Mouse (Mus musculus): ENCODE measurements around the gene Cnga1.
"Not testable (repeated sequence)": the region's sequence is repeated elsewhere in the genome, so short reads cannot be mapped to it uniquely, and the experiment has no call there.

Cnga1 gene

DNA sequence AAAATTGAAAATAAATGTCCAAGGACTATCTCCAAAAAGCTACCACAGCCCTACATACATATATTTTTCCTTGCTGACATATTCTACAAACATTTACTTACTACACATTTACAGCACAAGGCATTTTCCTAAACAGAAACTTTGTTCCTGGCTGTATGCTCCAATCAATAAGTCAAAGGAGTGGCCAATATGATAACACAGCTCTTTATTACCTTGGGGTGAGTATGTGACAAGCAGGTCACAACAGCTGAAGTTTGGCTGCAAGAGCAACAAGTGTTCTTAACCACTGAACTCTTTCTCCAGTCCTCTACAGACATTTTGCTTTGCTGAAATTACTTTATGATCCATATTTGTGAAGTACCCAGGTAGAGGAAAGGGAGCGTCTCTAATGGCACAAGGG is 4.0 kb downstream of the Cnga1 start:
- no peak for DNase-seq (ENCODE audit: low spot score)

- DNase-seq (ENCODE audit: low spot score): no peak
These were observed 7.5 kb downstream of the Cnga1 start for GRCm38 (mm10) chr5:72636576-72636975.

- DNase-seq (ENCODE audit: low spot score): no peak
These were observed 8.0 kb downstream of the Cnga1 start for GRCm38 (mm10) chr5:72636122-72636521.

DNA sequence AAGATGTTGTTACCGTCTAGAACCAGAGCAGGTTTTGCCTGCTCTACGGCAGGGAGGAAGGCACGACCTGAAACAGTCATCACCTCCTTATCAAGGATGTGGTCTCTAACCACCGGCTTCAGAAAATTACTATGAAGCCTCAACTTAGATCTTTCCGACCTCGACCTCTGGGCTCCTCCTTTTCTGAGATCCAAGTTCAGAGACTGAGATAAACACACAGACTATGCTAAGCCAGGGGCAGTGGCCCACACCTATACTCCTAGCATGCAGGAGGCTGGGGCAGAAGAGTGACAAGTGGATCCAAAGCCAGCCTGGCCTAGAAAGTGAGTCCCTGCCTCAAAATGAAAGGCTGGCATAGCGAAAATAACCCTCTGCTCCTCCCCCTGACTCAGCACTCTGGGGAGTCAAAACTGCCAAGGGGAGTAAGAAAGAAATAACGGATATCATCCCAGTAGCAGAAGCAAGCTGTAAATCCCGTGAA is 9.2 kb downstream of the Cnga1 start:
- no peak for DNase-seq (ENCODE audit: low spot score)

- DNase-seq (ENCODE audit: low spot score): no peak
These were observed 14.0 kb downstream of the Cnga1 start for GRCm38 (mm10) chr5:72630026-72630425.

DNA sequence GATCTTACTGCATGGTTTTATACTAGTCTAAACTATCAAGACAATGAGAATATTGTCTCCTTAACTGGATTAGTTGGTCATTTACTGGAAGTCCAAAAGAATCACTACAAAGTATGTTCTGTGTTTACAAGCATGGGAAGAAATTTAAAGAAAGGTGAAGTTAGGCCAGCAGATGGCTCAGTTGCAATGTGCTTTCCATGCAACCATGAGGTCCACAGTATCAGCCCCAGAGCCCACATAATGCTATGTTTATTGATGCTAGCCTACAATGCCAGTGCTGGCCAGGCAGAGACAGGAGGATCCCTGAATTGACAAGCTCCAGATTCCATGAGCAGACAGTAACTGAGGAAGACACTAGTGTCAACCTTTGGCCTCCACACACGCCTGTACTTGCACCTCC is 23.1 kb downstream of the Cnga1 start:
- no peak for DNase-seq (ENCODE audit: low spot score)

GRCm38 (mm10) chr5:72617413-72617812 is 26.7 kb downstream of the Cnga1 start:
- DNase-seq (ENCODE audit: low spot score): no peak

DNA sequence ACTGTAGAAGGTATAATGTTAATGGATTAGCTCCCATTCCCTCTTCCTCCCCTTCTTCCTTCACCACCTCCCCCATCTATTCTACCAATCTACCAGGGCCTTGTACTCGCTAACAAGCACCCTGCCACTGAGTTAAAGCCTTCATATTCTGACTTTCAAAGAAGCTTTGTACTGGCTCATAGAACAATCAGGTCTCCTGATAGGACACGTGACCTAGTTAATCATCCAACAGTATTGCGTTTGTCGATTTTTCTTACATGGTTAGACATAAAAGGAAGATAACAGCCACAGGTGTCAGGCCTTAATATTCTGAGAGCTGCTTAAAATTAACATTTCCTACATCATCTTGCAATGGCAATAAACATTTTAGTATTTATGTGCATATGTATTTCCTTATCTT is 40.9 kb downstream of the Cnga1 start:
- DNase-seq (ENCODE audit: low spot score): no peak

GRCm38 (mm10) chr5:72601006-72601405 is 43.1 kb downstream of the Cnga1 start:
- peak; percentile 29 for DNase-seq (ENCODE audit: low spot score)

GRCm38 (mm10) chr5:72587192-72587681 is 56.8 kb downstream of the Cnga1 start, which contains the start of gene Gm5868:
TSS of gene Gm5868 (minus strand) at chr5:72587551.
- no peak for DNase-seq (ENCODE audit: low spot score)

DNA sequence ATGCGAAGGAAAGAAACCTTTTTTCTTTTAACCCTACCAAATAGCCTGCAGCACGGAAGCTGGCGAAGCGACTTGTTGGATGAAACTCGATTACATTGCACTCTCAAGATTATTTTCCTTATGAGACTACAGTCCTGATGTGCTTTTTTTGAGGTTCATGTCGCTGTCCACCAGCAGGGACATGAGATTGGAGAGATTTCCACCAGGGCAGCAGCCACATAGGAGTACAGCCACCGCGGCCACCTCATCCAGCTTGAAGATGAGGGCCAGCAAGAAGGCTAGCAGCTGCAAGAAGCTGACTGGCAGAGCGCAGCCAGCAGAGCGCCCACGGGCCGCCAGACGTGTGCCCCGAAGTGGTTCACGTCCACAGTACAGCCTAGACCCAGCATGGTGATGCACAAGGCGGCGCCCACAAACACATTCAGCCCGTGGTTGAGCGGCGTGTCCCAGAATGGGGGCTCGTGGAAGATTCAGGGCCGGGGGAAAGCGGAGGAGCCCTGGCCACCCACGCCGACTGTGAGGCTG is 57.3 kb downstream of the Cnga1 start:
- not testable (repeated sequence) for DNase-seq (ENCODE audit: low spot score)

- not testable (repeated sequence) for DNase-seq (ENCODE audit: low spot score)
These were observed 58.0 kb downstream of the Cnga1 start for GRCm38 (mm10) chr5:72586122-72586521.

DNA sequence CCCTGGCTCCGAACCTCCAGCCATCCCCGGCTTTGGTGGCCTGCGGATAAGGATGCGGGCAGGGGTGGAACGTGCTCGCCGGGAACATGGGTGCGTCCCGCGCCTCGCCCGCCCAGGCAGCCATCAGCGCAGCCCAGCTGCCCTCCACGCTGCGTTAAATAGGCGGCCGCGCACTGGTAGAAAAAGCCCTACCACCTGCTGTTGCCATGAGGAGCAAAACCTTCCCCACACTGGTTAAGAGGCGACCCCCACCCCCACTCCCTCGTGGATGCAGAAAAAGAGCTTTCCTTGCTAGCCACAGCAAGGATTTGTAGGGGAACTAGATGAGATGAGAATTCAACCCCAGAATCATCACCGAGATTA is 63.1 kb downstream of the Cnga1 start, which contains the start of gene Zar1:
Zar1 (minus strand) TSS at position 285 of the 363 bp plus-strand sequence.
- DNase-seq (ENCODE audit: low spot score): not testable (repeated sequence)

DNA sequence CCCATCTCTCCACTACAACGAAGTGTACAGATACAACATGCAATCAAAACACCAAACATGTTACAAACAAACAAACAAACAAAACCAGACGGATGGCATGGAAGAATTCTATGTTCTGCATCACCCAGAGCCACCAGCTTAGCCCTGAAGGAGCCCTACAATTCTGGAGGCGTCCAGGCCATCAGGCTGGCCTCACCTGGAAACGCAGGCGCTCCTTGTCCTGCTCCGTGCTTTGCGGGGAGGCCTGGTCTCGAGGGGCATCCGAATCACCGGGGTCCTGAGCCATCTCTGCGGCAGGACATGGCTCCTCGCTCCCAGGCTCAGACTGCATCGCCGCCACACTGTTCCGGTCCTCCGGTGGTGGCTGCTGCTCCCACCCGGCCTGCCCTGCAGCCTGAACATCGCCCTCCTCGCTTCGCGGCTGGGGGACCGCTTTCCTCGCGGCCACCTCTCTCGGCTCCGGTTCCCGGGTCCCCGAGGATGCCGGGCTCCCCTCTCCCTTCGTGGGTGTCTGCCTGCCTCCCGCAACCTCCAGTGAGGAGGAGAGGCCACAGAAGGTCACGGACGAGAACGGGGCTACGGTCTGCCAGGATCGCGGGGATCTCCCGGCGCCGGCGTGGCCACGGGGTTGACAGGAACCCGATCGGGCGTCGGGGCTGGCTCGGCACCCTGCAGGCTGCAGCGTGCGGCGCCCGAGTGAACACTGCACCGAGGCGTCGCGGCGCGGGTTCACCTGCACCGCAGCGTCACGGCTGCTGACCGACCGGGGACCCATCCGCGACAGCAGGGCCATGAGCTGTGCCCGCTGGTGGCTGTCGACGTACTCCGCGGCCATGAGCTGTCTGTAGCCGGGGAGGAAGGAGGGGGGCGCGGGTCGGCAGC is 63.7 kb downstream of the Cnga1 start:
- DNase-seq (ENCODE audit: low spot score): not testable (repeated sequence)

DNA sequence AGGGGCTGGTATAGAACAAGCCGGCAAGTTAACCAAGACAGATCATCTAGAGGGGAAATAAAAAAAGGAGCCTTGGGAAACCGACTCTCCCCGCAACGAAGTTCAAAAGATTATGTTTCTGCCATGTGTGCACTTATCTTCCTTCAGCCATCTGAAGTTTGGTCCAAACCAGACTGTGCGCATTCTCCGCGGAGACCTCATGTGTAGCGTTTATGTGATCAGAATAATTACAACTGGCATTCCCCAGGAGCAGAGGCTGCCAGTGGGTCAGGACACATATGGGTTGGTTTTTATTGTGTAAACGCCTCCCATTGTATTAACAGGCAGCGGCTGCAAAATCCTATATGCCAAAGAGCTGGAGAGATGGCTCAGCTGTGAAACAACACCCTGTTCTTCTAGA is 64.5 kb downstream of the Cnga1 start:
- DNase-seq (ENCODE audit: low spot score): not testable (repeated sequence)

GRCm38 (mm10) chr5:72565621-72566020 is 78.5 kb downstream of the Cnga1 start:
- DNase-seq (ENCODE audit: low spot score): no peak

DNA sequence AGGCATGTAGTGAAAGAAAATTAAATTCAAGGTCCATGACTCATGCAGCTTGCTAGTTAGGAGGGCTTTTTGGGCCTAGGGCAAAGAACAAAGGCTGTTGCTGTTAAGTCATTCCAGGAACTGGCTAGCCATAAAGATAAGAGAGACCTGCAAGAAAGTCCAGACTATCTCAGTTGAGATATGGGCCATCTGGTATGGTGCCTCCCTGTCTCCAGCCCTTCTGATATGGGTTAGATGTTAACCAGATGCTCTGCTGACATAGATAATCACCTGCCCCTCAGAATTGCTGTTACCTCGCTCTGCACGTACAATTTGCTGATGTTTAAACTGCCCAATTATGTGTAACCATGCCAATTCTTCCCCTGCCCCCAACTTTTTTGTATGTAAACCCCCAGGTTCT is 80.9 kb downstream of the Cnga1 start:
- DNase-seq (ENCODE audit: low spot score): not testable (repeated sequence)

DNA sequence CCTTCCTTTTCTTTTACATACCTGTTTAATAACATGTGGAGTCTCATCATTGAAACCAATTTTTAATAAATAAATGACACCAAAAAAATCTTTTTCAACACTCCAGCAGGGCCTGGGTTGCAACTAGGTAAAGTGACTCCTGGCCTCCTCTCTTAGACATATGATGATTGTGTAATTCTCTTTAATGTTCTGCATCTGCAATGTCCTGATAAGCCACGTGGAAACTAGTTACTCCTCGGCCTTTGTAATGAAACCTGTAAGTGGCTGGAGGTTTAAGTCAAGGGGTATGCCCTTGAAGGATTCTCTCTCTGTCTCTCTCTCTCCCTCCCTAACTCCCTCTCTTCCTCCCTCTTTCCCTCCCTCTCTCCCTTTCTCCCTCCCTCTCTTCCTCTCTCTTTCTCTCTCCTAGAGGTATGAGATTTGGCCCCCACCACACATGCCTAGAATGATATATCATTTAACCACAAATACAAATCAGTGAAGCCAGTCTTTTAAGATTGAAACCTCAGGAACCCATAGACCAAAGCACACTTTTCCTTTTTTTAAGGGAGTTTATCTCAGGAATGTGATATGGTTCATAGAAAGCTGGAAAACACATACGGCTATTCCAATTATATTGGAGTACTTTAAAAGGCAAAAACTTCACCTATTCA is 83.0 kb downstream of the Cnga1 start:
- DNase-seq (ENCODE audit: low spot score): no peak

DNA sequence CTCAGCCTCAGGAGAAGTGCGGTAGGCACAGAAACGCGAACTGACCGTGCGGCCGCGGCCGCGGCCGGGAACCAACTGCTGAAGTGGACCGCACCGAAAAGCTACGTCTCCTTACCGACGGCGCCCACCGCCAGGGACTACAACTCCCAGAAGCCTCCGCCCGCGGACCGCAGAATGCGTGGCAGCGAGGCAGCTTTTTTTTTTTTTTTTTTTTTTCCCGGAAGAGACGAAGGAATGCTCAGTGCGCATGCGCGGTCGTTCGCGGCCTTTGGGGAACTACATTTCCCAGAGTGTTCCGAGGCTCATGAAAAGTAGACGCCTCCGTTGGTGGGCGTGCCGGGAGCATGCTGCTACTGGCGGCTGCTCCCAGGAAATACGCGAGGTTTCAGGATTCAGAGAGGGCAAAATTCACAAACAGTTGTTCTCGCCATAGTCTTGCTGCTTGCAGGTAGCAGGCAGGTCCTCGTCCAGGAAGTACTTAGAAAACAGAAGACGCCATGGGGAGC is 84.5 kb downstream of the Cnga1 start, which contains the start of gene Nfxl1:
Nfxl1 (minus strand) TSS at position 141 of the 506 bp plus-strand sequence.
- DNase-seq (ENCODE audit: low spot score): peak; percentile 97

GRCm38 (mm10) chr5:72558716-72559526 is 85.2 kb downstream of the Cnga1 start:
- peak; percentile 79 for DNase-seq (ENCODE audit: low spot score)

- no peak for DNase-seq (ENCODE audit: low spot score)
These were observed 87.8 kb downstream of the Cnga1 start for GRCm38 (mm10) chr5:72556245-72556644.

Measured in testis, postnatal 14 days (tissue).